Mouse (Mus musculus) erythroblast, embryonic 14.5 days (primary cell): ENCODE measurements around the gene Serpinh1.

Experiments used
- GATA1 ChIP-seq: IDR thresholded peaks from 2 replicates; pipeline ENCODE4 v1.6.1; 2012; ENCODE audit warnings: low read length, inconsistent platforms, mixed read lengths
- TAL1 ChIP-seq: IDR thresholded peaks from 3 replicates; pipeline ENCODE4 v1.6.1; 2012; ENCODE audit warnings: low read length, inconsistent platforms, mixed read lengths

DNA sequence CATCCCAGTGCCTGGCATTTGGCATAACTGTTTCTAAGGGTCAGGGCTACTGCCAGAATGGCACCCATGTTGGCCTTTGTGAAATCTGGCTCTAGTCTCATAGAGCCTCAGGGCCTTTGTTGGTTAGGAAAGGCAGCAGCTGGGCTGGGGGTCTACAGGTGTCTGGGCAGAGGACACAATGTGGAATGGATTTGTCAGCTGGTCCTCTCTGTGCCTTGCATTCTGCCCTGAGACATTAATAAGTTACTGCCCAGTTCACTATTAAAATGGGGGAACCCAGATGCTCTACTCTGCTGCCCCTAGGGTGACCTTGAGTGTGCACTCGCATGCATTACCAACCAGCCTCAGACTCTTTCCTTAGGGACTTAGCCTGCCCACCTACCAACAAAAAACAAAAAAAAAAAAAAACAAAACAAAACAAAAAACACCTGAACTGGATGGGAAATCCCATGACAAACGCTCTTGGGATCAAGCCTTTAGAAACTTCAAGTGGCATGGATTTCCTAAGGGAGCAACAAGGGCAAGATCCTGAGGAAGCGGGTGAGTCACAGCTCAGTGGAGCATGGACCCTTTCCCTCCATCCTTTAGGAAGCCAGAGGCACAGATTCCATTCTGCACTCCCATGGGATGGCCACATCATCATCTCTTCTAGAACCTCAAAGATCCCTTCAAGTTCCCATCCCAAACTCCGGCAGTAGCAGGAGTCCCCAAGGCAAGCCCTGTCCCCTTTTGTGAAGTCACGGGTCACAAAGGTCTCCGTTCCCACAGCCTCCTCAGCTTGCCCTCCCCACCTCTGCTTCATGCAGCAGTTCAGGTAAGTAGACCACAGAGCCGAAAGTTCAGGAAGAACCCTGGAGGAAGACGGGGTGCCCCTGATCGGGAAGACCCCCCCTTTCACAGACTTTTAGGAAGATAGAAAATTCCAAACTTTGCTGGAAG, 3.0 kb downstream of the Serpinh1 start:
- TF ChIP-seq GATA1 (no peak), TAL1 (no peak)
